Mouse (Mus musculus) spleen, embryonic (tissue): ENCODE results near the gene Bcdin3d.

Experiments
- CTCF ChIA-PET: fragments of 350-600 bp; sonication (Branson Sonifier 250); formaldehyde crosslinking; loops from one replicate; lab custom pipeline; 2022; lab: Charles Lee

Bcdin3d gene

GRCm38 (mm10) chr15:99474576-99474926 is at the start of gene Bcdin3d:
TSS of gene Bcdin3d (minus strand) at chr15:99474730.
- CTCF ChIA-PET: no interaction called here

DNA sequence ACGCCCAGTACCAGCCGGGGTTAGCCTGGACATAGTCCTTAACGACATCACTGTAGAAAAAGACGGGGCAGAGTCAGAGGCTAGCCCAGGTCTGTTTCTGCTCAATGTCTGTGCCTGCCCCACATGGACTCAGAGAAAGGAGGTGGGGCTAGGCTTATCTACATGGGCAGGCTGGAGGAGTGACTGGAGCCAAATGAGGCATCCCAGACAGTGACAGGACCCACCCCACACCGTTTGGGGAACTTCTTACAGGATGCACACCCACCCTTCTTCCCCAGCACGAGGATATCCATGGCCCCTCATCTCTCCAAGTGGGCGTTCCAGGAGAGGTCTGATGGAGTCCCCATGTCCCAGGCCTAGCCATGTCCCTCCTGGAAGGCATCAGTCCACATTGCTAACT is 45.8 kb upstream of the Bcdin3d start:
- CTCF ChIA-PET: no interaction called here

- CTCF ChIA-PET: no interaction called here
Observed at GRCm38 (mm10) chr15:99519626-99520025, 45.1 kb upstream of the Bcdin3d start.

- CTCF ChIA-PET: no interaction called here
Observed at GRCm38 (mm10) chr15:99517715-99518114, 43.2 kb upstream of the Bcdin3d start.

DNA sequence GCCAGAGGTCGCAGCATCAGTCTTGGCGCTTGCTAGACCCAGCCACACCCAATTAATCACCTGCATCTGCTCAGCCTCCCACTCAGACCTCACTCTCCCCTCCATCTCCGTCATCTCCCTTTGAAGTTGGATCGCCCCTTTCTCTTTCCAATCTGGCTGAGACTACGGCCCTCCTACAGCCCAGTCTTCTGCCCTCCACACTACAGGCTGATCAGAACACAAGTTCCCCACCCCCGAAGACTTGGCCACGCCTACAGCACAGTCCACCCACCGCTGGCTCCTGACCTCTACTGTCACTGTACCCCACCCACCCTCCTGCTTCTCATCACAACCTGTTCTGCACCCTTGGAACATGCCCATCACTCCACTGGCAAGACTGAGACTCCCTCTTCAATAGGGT is 42.2 kb upstream of the Bcdin3d start:
- CTCF ChIA-PET: no interaction called here

- CTCF ChIA-PET: no interaction called here
Observed at GRCm38 (mm10) chr15:99511797-99512525, 37.4 kb upstream of the Bcdin3d start.

GRCm38 (mm10) chr15:99510621-99511020 is 36.1 kb upstream of the Bcdin3d start:
- CTCF ChIA-PET: no interaction called here

GRCm38 (mm10) chr15:99509840-99510239 is 35.3 kb upstream of the Bcdin3d start:
- CTCF ChIA-PET: no interaction called here

- CTCF ChIA-PET: no interaction called here
Observed at GRCm38 (mm10) chr15:99505324-99506095, 31.0 kb upstream of the Bcdin3d start.

GRCm38 (mm10) chr15:99503256-99503655 is 28.7 kb upstream of the Bcdin3d start:
- CTCF ChIA-PET: no interaction called here

GRCm38 (mm10) chr15:99502311-99502831 is 27.8 kb upstream of the Bcdin3d start:
- CTCF ChIA-PET: no interaction called here

DNA sequence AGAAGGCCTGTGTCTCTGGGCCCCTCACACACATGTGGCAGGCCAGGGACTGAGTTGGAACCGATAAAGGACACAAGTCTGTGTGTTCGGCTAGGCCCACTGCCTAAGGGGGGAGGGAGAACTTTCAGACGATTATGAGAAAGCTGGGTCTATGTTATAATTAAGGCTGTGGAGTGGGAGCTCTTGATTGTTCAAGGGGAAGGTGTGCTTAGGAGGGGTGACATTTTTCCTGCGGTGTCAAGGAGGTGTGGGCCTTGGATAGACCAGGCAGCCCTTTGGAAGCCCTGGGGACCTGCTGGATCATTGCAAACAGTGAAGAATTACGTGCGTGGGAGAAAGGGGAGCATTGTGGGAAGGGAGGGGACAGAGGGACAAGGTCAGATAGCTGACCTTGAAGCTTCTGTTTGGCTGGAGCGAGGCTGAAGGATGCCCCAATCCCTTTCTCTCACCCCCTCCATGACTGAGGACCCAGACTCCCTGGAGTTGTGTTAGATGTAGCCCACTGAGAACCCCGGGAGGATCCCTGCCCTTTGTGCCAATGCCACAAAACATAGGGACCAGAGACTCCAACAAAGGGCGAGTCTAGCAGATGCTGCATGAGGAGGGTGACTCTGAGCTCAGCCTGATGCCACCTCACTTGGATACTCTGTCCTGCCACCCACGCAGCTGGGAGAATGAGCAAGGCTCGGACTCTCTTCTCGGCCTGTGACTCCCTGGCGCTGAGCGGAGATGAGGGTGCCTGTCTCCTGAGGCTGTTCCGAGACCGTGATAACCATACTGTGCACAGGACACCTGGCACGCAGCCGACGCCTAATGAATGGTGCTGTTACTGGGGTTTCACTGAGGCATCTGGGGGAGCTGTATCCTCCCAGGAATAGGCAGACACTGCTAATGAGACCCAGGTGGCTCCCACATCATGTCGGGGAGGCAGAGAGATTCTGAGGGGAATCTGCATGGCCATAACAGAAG is 27.0 kb upstream of the Bcdin3d start:
- CTCF ChIA-PET: no interaction called here

DNA sequence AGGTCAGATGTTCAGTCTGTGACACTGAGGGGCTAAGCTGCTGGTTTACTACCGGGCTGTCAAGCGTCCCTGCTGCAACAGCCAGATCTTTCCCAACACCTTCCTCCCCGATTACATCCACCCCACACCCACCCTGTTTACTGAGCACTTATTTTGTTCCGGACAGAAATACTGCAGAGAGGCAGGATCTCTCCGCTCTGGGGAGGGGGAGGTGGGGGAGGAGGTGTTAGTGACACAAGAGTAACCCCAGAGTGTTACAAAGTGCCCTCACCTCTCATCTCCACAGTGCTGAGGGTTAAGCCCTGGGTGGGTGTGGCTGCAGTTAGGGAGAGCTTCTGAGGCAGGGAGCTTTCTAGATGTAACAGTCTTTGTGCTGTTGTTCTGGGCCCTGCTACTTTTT is 25.8 kb upstream of the Bcdin3d start:
- CTCF ChIA-PET: interaction anchor here (0.7 kb wide), 1 partner anchor 318 kb away, joined by 8 read pairs; no protein-coding TSS in a partner anchor

DNA sequence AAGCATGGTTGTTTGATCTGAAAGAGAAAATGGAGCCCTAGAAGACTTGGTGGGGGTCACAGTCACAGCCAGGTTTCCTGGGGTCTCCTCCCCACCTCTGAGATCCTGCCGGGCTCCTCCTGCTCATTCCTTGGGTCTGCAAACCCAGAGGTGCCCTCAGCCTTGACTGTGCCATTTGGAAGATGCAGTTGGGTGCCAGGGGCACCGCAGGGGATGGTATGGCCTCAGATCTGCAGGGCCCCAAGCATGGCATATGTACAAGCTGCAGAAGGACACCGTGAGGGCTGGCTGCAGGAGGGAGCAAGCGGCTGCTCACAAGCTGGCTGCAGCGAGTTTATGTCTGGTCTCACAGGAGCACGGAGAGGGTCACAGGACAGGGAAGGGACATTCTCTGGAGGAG is 25.2 kb upstream of the Bcdin3d start:
- CTCF ChIA-PET: interaction anchor here (0.7 kb wide), 1 partner anchor 318 kb away, joined by 8 read pairs; no protein-coding TSS in a partner anchor

DNA sequence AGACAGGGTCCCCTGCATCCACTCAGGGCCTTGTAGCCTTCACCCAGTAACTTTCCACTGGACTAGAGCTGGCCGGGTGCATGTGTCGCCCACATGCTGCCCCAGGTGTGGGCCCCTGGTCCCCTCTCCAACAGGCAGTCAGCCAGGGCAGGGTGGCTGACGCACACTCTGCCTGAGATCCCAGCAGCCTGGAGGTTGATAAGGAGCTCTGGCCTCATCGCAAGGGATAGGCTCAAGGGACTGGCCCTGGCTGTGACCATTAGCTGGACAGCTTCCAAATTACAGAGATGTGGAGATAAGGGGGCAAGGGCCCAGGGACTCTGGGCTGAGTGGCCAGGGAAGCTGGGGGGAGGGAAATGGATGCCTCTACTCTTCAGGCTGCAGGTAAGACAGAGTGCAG is 24.3 kb upstream of the Bcdin3d start:
- CTCF ChIA-PET: interaction anchor here (0.6 kb wide), 1 partner anchor 8 kb away, joined by 5 read pairs; no protein-coding TSS in a partner anchor

GRCm38 (mm10) chr15:99498356-99498755 is 23.8 kb upstream of the Bcdin3d start:
- CTCF ChIA-PET: no interaction called here

DNA sequence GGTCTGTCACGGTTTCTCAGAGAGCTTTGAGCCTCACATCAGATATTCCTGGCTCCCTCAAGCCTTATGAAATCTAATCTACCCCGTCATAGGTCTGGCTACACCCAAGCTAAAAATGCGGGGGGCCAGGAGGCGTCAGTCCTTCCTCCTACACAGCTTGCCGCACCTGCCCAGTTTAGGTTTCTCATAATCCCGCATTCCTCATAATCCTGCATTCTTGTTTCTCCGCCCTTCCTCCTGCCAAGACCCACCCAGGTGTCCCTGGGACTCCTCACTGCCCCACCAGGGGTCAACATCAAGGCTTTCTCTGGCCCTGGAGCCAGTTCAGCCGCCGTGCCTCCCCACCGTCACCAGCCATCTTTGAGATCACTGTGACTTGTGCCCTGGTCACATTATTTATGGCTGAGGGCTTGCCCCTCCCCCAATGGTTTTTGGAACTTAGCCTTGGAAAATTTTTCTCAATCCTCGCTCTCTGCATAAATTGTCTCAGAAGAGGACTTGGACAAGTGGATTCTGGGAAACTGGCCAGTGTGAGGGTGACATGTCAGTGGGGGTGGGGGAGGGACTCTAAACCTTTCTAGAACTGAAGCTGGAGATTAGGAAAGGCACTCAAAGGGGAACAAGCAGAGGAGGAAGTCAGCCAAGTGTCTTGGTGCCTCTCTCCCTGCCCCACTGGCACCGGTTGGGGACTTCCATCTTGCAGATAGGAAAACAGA is 23.2 kb upstream of the Bcdin3d start:
- CTCF ChIA-PET: no interaction called here

DNA sequence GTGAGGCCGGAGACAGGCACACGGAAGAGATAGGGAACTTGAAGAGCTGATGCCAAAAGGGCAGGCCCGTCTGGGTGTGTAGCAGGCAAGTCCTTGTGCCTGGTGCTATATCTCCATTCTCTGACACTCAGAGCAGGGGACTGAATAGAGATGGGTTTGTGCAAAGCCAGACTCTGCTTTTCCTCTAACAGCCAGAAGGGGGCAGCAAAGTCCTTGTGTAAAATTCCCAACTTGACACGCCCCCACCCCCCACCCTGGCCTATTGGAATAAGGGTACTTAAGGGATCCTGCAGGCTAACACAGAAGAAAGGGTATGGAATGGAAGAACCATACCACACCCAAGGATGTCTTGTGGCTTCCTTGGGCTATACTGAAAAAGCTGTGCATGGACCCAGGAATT is 22.5 kb upstream of the Bcdin3d start:
- CTCF ChIA-PET: no interaction called here

DNA sequence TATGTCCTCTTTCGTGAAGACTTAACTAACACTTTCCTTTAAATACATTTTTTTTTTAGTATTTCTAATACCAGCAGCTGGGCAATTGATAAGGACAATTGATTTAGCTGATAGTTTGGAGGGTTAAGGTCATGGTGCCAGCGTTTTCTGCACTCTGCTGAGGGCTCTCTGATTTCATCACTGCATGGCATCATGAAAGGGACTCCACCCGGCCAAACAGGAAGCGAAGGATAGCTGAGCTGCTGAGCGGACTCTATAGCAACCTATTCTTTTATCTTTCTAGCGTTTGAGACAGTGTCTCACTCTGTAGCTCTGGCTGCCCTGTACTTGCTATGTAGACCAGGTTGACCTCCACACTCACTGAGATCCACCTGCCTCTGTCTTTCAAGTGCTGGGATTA is 10.2 kb upstream of the Bcdin3d start:
- CTCF ChIA-PET: no interaction called here

- CTCF ChIA-PET: interaction anchor here (0.6 kb wide), 1 partner anchor 216 kb away, joined by 5 read pairs; no protein-coding TSS in a partner anchor
Observed at GRCm38 (mm10) chr15:99475814-99476213, 1.3 kb upstream of the Bcdin3d start.
